14 mouse cellular contexts compared by ENCODE assay signal in the genomic region with DNA sequence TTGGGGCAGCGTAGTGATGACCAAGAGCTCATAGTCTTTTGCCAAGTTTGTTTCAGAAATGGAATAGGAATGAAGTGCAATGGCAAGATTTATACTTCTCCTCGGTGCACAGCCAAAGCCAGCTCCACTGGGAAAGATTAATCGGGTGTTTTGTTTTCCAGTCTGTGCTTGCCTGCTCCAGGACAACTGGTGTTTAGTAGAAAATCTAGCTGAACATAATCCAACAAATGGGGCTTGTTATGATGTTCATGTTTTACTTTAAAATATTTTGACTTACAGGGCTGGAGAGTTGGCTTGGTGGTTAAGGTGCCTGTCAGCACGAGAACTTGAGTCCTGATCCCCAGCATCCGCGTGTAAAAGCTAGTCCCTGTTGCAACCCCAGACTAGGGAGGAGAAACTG.
DNase-seq lines count a peak whose midpoint lies in the region; ATAC-seq lines count a peak whose summit lies in the region.
"Had no signal": no experiment of that assay in that cellular context is flagged by ENCODE, and none has a peak within 500 bp of the region (broad histone marks: within the 10 kb centered on the region; RNA-seq: fewer than 3 reads in every experiment).

No protein-coding gene starts in this region.

- H3K9me3 ChIP-seq in heart, embryonic 10.5 days, result no peaks in the 10 kb centered on the region
- no peaks in the 10 kb centered on the region for H3K9me3 ChIP-seq in lung, embryonic 16.5 days (ENCODE audit: control insufficient read depth, low read length)
- H3K9me3 ChIP-seq: hindbrain, embryonic 13.5 days had no signal

- no peaks in the 10 kb centered on the region for H3K36me3 ChIP-seq in heart, embryonic 10.5 days
- H3K36me3 ChIP-seq in lung, embryonic 16.5 days (ENCODE audit: control insufficient read depth, insufficient read depth, low read length), result no peaks in the 10 kb centered on the region
- H3K36me3 ChIP-seq: hindbrain, embryonic 13.5 days had no signal

- H3K27me3 ChIP-seq in heart, embryonic 10.5 days (ENCODE audit: insufficient read depth, poor library complexity, severe bottlenecking), result no peaks in the 10 kb centered on the region
- H3K27me3 ChIP-seq in lung, embryonic 16.5 days (ENCODE audit: control insufficient read depth, insufficient read depth, low read depth, low read length), result no peaks in the 10 kb centered on the region
- H3K27me3 ChIP-seq: hindbrain, embryonic 13.5 days; Patski had no signal

- peaks cover 9% of the 10 kb centered on the region for H3K4me1 ChIP-seq in heart, embryonic 10.5 days
- peaks cover 16% of the 10 kb centered on the region; the same call in 1 of the 2 replicates for H3K4me1 ChIP-seq in lung, embryonic 16.5 days (replicated peaks; ENCODE audit: control insufficient read depth, insufficient read depth, low read length)
- H3K4me1 ChIP-seq: hindbrain, embryonic 13.5 days had no signal

- intact Hi-C loops in heart, postnatal 14 days (cut with DNase I), result no loop called here
- intact Hi-C loops in left cerebral cortex, postnatal 36 days (cut with DNase I), result loop anchor here (5.0 kb wide), 1 partner anchor 145 kb away; no protein-coding TSS in a partner anchor
- intact Hi-C loops in left cerebral cortex, postnatal 10 days (cut with DNase I), result no loop called here

- peak; percentile 93 for ATAC-seq in lung, embryonic 16.5 days (ENCODE audit: low read depth)
- ATAC-seq: Patski had no signal

- WGBS in heart, embryonic 10.5 days, result 88% methylated on average over 6 of the region's 6 CpGs
- WGBS in lung, embryonic 16.5 days, result 47% methylated on average over 6 of the region's 6 CpGs

- H3K27ac ChIP-seq in heart, embryonic 10.5 days, result no peak overlapping the region
- peak overlapping the region; percentile 72 for H3K27ac ChIP-seq in lung, embryonic 16.5 days (ENCODE audit: low read length)
- H3K27ac ChIP-seq: hindbrain, embryonic 13.5 days; liver, embryonic 14.5 days had no signal

- no peak overlapping the region for H3K4me2 ChIP-seq in lung, embryonic 16.5 days (ENCODE audit: low read depth, low read length)
- H3K4me2 ChIP-seq: hindbrain, embryonic 13.5 days had no signal

- H3K4me3 ChIP-seq in heart, embryonic 10.5 days, result no peak overlapping the region
- H3K4me3 ChIP-seq in lung, embryonic 16.5 days (ENCODE audit: low read length), result no peak overlapping the region
- H3K4me3 ChIP-seq: erythroblast, embryonic 14.5 days; hindbrain, embryonic 13.5 days had no signal

- peak; percentile 43 for DNase-seq in heart, adult 8-10 months (ENCODE audit: low spot score)
- no peak for DNase-seq in heart, embryonic 10.5 days (ENCODE audit: low spot score)
- DNase-seq in adrenal gland, postnatal 10 days, result peak; percentile 57
- DNase-seq in heart, postnatal 14 days, result peak; percentile 31 to 32
- DNase-seq in layer of hippocampus, adult 11-12 months (ENCODE audit: low spot score), result no peak
- no peak for DNase-seq in left cerebral cortex, postnatal 36 days (ENCODE audit: low spot score in 2 of 2)
- no peak for DNase-seq in left cerebral cortex, postnatal 10 days (ENCODE audit: extremely low spot score in 1 of 2, low spot score in 2 of 2)
- DNase-seq: cerebellum, postnatal 36 days; thymus, postnatal 4 days had no signal

- no peak overlapping the region for H3K9ac ChIP-seq in lung, embryonic 16.5 days (ENCODE audit: low read length)
- H3K9ac ChIP-seq: hindbrain, embryonic 13.5 days; liver, embryonic 14.5 days had no signal

Comparison
In these comparisons a context has a peak if more than half of its experiments do, and no peak if none do; other contexts are left out.
1. DNase-seq: peak in heart, adult 8-10 months (single experiment), adrenal gland, postnatal 10 days (single experiment) and heart, postnatal 14 days (2 of 2); none in heart, embryonic 10.5 days (single experiment), layer of hippocampus, adult 11-12 months (single experiment), left cerebral cortex, postnatal 36 days (0 of 2) and left cerebral cortex, postnatal 10 days (0 of 2).